Mouse (Mus musculus): ENCODE data around the gene Hectd4. TPM values are rescaled to one million over a fixed set of nuclear protein-coding genes. Genes with fewer than 3 reads are reported as not detected.

The Hectd4 gene
- polyA plus RNA-seq, 1 experiment from 2014 or later: 7.3 TPM

- 0 out of 2 replicates have a peak, but pooled peaks cover 5% of the 10 kb centered on the region for H3K4me1 ChIP-seq (ENCODE audit: control insufficient read depth, insufficient read depth, low read length)
- no peaks in the 10 kb centered on the region for H3K27me3 ChIP-seq (ENCODE audit: control insufficient read depth, insufficient read depth, low read length)
- H3K9me3 ChIP-seq (replicated peaks; ENCODE audit: control insufficient read depth, low read length): no peaks in the 10 kb centered on the region
- no peak overlapping the region for H3K4me2 ChIP-seq
- no peak overlapping the region for H3K4me3 ChIP-seq (ENCODE audit: low read depth, low read length)
- H3K9ac ChIP-seq (ENCODE audit: low read depth, low read length): no peak overlapping the region
- H3K27ac ChIP-seq (ENCODE audit: low read depth, low read length): no peak overlapping the region
- no peak for ATAC-seq (replicated peaks; ENCODE audit: insufficient number of reproducible peaks, low FRiP score, low TSS enrichment)
- peaks cover 44% of the 10 kb centered on the region for H3K36me3 ChIP-seq (ENCODE audit: control insufficient read depth, insufficient read depth, low read length)
- WGBS (ENCODE audit: insufficient replicate concordance): 49% methylated on average over 7 of the region's 7 CpGs
Measured at GRCm38 (mm10) chr5:121340965-121341473, 121.0 kb downstream of the Hectd4 start.

GRCm38 (mm10) chr5:121342490-121342889, 122.5 kb downstream of the Hectd4 start:
- peaks cover 37% of the 10 kb centered on the region for H3K36me3 ChIP-seq (ENCODE audit: control insufficient read depth, insufficient read depth, low read length)
- H3K4me3 ChIP-seq (ENCODE audit: low read depth, low read length): no peak overlapping the region
- no peaks in the 10 kb centered on the region for H3K27me3 ChIP-seq (ENCODE audit: control insufficient read depth, insufficient read depth, low read length)
- H3K9me3 ChIP-seq (replicated peaks; ENCODE audit: control insufficient read depth, low read length): no peaks in the 10 kb centered on the region
- H3K9ac ChIP-seq (ENCODE audit: low read depth, low read length): no peak overlapping the region
- ATAC-seq (replicated peaks; ENCODE audit: insufficient number of reproducible peaks, low FRiP score, low TSS enrichment): no peak
- H3K4me1 ChIP-seq (ENCODE audit: control insufficient read depth, insufficient read depth, low read length): 0 out of 2 replicates have a peak, but pooled peaks cover 5% of the 10 kb centered on the region
- no peak overlapping the region for H3K27ac ChIP-seq (ENCODE audit: low read depth, low read length)
- H3K4me2 ChIP-seq: no peak overlapping the region
- 88% methylated on average over 11 of the region's 11 CpGs for WGBS (ENCODE audit: insufficient replicate concordance)

GRCm38 (mm10) chr5:121343997-121344396, 124.0 kb downstream of the Hectd4 start:
- peaks cover 39% of the 10 kb centered on the region for H3K36me3 ChIP-seq (ENCODE audit: control insufficient read depth, insufficient read depth, low read length)

GRCm38 (mm10) chr5:121359229-121359628, 139.2 kb downstream of the Hectd4 start:
- ATAC-seq (replicated peaks; ENCODE audit: insufficient number of reproducible peaks, low FRiP score, low TSS enrichment): no peak
- Histone ChIP-seq H3K27ac (ENCODE audit: low read depth, low read length) (no peak overlapping the region), H3K27me3 (ENCODE audit: control insufficient read depth, insufficient read depth, low read length) (no peaks in the 10 kb centered on the region), H3K9me3 (replicated peaks; ENCODE audit: control insufficient read depth, low read length) (no peaks in the 10 kb centered on the region), H3K36me3 (ENCODE audit: control insufficient read depth, insufficient read depth, low read length) (peaks cover 42% of the 10 kb centered on the region), H3K4me2 (no peak overlapping the region), H3K4me3 (ENCODE audit: low read depth, low read length) (no peak overlapping the region), H3K4me1 (ENCODE audit: control insufficient read depth, insufficient read depth, low read length) (peaks cover 9% of the 10 kb centered on the region), H3K9ac (ENCODE audit: low read depth, low read length) (0 out of 2 replicates have a peak overlapping the region, but pooled peaks have one; percentile 2)
- WGBS (ENCODE audit: insufficient replicate concordance): 37% methylated on average over 9 of the region's 9 CpGs

More at GRCm38 (mm10) chr5:121343997-121344396, 124.0 kb downstream of the Hectd4 start:
- no peak overlapping the region for H3K4me2 ChIP-seq
- H3K4me1 ChIP-seq (ENCODE audit: control insufficient read depth, insufficient read depth, low read length): 0 out of 2 replicates have a peak, but pooled peaks cover 5% of the 10 kb centered on the region
- ATAC-seq (replicated peaks; ENCODE audit: insufficient number of reproducible peaks, low FRiP score, low TSS enrichment): no peak
- WGBS (ENCODE audit: insufficient replicate concordance): 95% methylated on average over 8 of the region's 8 CpGs
- H3K9me3 ChIP-seq (replicated peaks; ENCODE audit: control insufficient read depth, low read length): no peaks in the 10 kb centered on the region
- no peaks in the 10 kb centered on the region for H3K27me3 ChIP-seq (ENCODE audit: control insufficient read depth, insufficient read depth, low read length)
- H3K4me3 ChIP-seq (ENCODE audit: low read depth, low read length): no peak overlapping the region
- no peak overlapping the region for H3K27ac ChIP-seq (ENCODE audit: low read depth, low read length)
- H3K9ac ChIP-seq (ENCODE audit: low read depth, low read length): no peak overlapping the region

GRCm38 (mm10) chr5:121361696-121362095, 141.7 kb downstream of the Hectd4 start:
- Histone ChIP-seq H3K4me3 (ENCODE audit: low read depth, low read length) (no peak overlapping the region), H3K9me3 (replicated peaks; ENCODE audit: control insufficient read depth, low read length) (no peaks in the 10 kb centered on the region), H3K27me3 (ENCODE audit: control insufficient read depth, insufficient read depth, low read length) (no peaks in the 10 kb centered on the region), H3K27ac (ENCODE audit: low read depth, low read length) (no peak overlapping the region), H3K4me1 (ENCODE audit: control insufficient read depth, insufficient read depth, low read length) (peaks cover 9% of the 10 kb centered on the region), H3K36me3 (ENCODE audit: control insufficient read depth, insufficient read depth, low read length) (peaks cover 46% of the 10 kb centered on the region), H3K4me2 (no peak overlapping the region), H3K9ac (ENCODE audit: low read depth, low read length) (no peak overlapping the region)
- 77% methylated on average over 5 of the region's 5 CpGs for WGBS (ENCODE audit: insufficient replicate concordance)
- ATAC-seq (replicated peaks; ENCODE audit: insufficient number of reproducible peaks, low FRiP score, low TSS enrichment): no peak

- peaks cover 10% of the 10 kb centered on the region for H3K4me1 ChIP-seq (ENCODE audit: control insufficient read depth, insufficient read depth, low read length)
- peaks cover 52% of the 10 kb centered on the region for H3K36me3 ChIP-seq (ENCODE audit: control insufficient read depth, insufficient read depth, low read length)
- H3K4me2 ChIP-seq: no peak overlapping the region
- no peak for ATAC-seq (replicated peaks; ENCODE audit: insufficient number of reproducible peaks, low FRiP score, low TSS enrichment)
- no peaks in the 10 kb centered on the region for H3K27me3 ChIP-seq (ENCODE audit: control insufficient read depth, insufficient read depth, low read length)
- H3K9me3 ChIP-seq (replicated peaks; ENCODE audit: control insufficient read depth, low read length): no peaks in the 10 kb centered on the region
- H3K27ac ChIP-seq (ENCODE audit: low read depth, low read length): no peak overlapping the region
- 87% methylated on average over 7 of the region's 7 CpGs for WGBS (ENCODE audit: insufficient replicate concordance)
- H3K9ac ChIP-seq (ENCODE audit: low read depth, low read length): no peak overlapping the region
- no peak overlapping the region for H3K4me3 ChIP-seq (ENCODE audit: low read depth, low read length)
Measured at GRCm38 (mm10) chr5:121363441-121363840, 143.4 kb downstream of the Hectd4 start.

GRCm38 (mm10) chr5:121366449-121367225, 146.6 kb downstream of the Hectd4 start:
- Histone ChIP-seq H3K4me2 (no peak overlapping the region), H3K9me3 (replicated peaks; ENCODE audit: control insufficient read depth, low read length) (no peaks in the 10 kb centered on the region)
- ATAC-seq (replicated peaks; ENCODE audit: insufficient number of reproducible peaks, low FRiP score, low TSS enrichment): no peak

GRCm38 (mm10) chr5:121367255-121367654, 147.2 kb downstream of the Hectd4 start:
- Histone ChIP-seq H3K27me3 (ENCODE audit: control insufficient read depth, insufficient read depth, low read length) (no peaks in the 10 kb centered on the region), H3K9me3 (replicated peaks; ENCODE audit: control insufficient read depth, low read length) (no peaks in the 10 kb centered on the region), H3K4me3 (ENCODE audit: low read depth, low read length) (no peak overlapping the region), H3K4me2 (no peak overlapping the region), H3K4me1 (ENCODE audit: control insufficient read depth, insufficient read depth, low read length) (peaks cover 2% of the 10 kb centered on the region; the same call in 1 of the 2 replicates), H3K27ac (ENCODE audit: low read depth, low read length) (no peak overlapping the region), H3K36me3 (ENCODE audit: control insufficient read depth, insufficient read depth, low read length) (peaks cover 44% of the 10 kb centered on the region), H3K9ac (ENCODE audit: low read depth, low read length) (no peak overlapping the region)
- WGBS (ENCODE audit: insufficient replicate concordance): 87% methylated on average over 4 of the region's 4 CpGs
- ATAC-seq (replicated peaks; ENCODE audit: insufficient number of reproducible peaks, low FRiP score, low TSS enrichment): no peak

More at GRCm38 (mm10) chr5:121366449-121367225, 146.6 kb downstream of the Hectd4 start:
- H3K9ac ChIP-seq (ENCODE audit: low read depth, low read length): no peak overlapping the region
- no peaks in the 10 kb centered on the region for H3K27me3 ChIP-seq (ENCODE audit: control insufficient read depth, insufficient read depth, low read length)
- 83% methylated on average over 16 of the region's 16 CpGs for WGBS (ENCODE audit: insufficient replicate concordance)
- no peak overlapping the region for H3K4me3 ChIP-seq (ENCODE audit: low read depth, low read length)
- peaks cover 44% of the 10 kb centered on the region for H3K36me3 ChIP-seq (ENCODE audit: control insufficient read depth, insufficient read depth, low read length)
- peaks cover 2% of the 10 kb centered on the region; the same call in 1 of the 2 replicates for H3K4me1 ChIP-seq (ENCODE audit: control insufficient read depth, insufficient read depth, low read length)
- H3K27ac ChIP-seq (ENCODE audit: low read depth, low read length): no peak overlapping the region
